Mouse (Mus musculus): ENCODE results near the gene Pnliprp2.

The Pnliprp2 gene

GRCm38 (mm10) chr19:58759423-58759822 is at the start of gene Pnliprp2:
Gene Pnliprp2 (plus strand): TSS chr19:58759719.
- no peak for DNase-seq (ENCODE audit: low read depth, low spot score)

- no peak for DNase-seq (ENCODE audit: low read depth, low spot score)
Measured at GRCm38 (mm10) chr19:58717925-58718324, 41.6 kb upstream of the Pnliprp2 start.

GRCm38 (mm10) chr19:58720439-58720838 is 39.1 kb upstream of the Pnliprp2 start:
- DNase-seq (ENCODE audit: low read depth, low spot score), result no peak

GRCm38 (mm10) chr19:58726551-58726950 is 33.0 kb upstream of the Pnliprp2 start:
- no peak for DNase-seq (ENCODE audit: low read depth, low spot score)

GRCm38 (mm10) chr19:58727756-58728155 is 31.8 kb upstream of the Pnliprp2 start:
- DNase-seq (ENCODE audit: low read depth, low spot score), result no peak

GRCm38 (mm10) chr19:58728445-58729031 is 31.0 kb upstream of the Pnliprp2 start, which contains the start of gene Pnliprp1:
Gene Pnliprp1 (plus strand): TSS chr19:58728887.
- DNase-seq (ENCODE audit: low read depth, low spot score), result no peak

- DNase-seq (ENCODE audit: low read depth, low spot score), result no peak
Measured at GRCm38 (mm10) chr19:58733216-58733615, 26.3 kb upstream of the Pnliprp2 start.

GRCm38 (mm10) chr19:58738111-58738510 is 21.4 kb upstream of the Pnliprp2 start:
- no peak for DNase-seq (ENCODE audit: low read depth, low spot score)

- no peak for DNase-seq (ENCODE audit: low read depth, low spot score)
Measured at GRCm38 (mm10) chr19:58741036-58741435, 18.5 kb upstream of the Pnliprp2 start.

GRCm38 (mm10) chr19:58742711-58743110 is 16.8 kb upstream of the Pnliprp2 start:
- no peak for DNase-seq (ENCODE audit: low read depth, low spot score)

GRCm38 (mm10) chr19:58743736-58744135 is 15.8 kb upstream of the Pnliprp2 start:
- no peak for DNase-seq (ENCODE audit: low read depth, low spot score)

- DNase-seq (ENCODE audit: low read depth, low spot score), result no peak
Measured at GRCm38 (mm10) chr19:58747498-58748000, 12.0 kb upstream of the Pnliprp2 start.

- peak; percentile 4 for DNase-seq (ENCODE audit: low read depth, low spot score)
Measured at GRCm38 (mm10) chr19:58750822-58751221, 8.7 kb upstream of the Pnliprp2 start.

- DNase-seq (ENCODE audit: low read depth, low spot score), result no peak
Measured at GRCm38 (mm10) chr19:58751504-58751903, 8.0 kb upstream of the Pnliprp2 start.

GRCm38 (mm10) chr19:58758871-58759270 is 648 bp upstream of the Pnliprp2 start:
- DNase-seq (ENCODE audit: low read depth, low spot score), result no peak

- no peak for DNase-seq (ENCODE audit: low read depth, low spot score)
Measured at GRCm38 (mm10) chr19:58762316-58762715, 2.8 kb downstream of the Pnliprp2 start.

- DNase-seq (ENCODE audit: low read depth, low spot score), result peak; percentile 69
Measured at GRCm38 (mm10) chr19:58762848-58763541, 3.5 kb downstream of the Pnliprp2 start.

- DNase-seq (ENCODE audit: low read depth, low spot score), result no peak
Measured at GRCm38 (mm10) chr19:58767329-58767728, 7.8 kb downstream of the Pnliprp2 start.

- DNase-seq (ENCODE audit: low read depth, low spot score), result no peak
Measured at GRCm38 (mm10) chr19:58776461-58776860, 16.9 kb downstream of the Pnliprp2 start.

GRCm38 (mm10) chr19:58781566-58781965 is 22.0 kb downstream of the Pnliprp2 start:
- no peak for DNase-seq (ENCODE audit: low read depth, low spot score)

GRCm38 (mm10) chr19:58783938-58784337 is 24.4 kb downstream of the Pnliprp2 start:
- no peak for DNase-seq (ENCODE audit: low read depth, low spot score)

- DNase-seq (ENCODE audit: low read depth, low spot score), result no peak
Measured at GRCm38 (mm10) chr19:58789194-58789593, 29.7 kb downstream of the Pnliprp2 start.

- DNase-seq (ENCODE audit: low read depth, low spot score), result no peak
Measured at GRCm38 (mm10) chr19:58794284-58794683, 34.8 kb downstream of the Pnliprp2 start, which contains the start of gene 1700019N19Rik. Gene 1700019N19Rik (minus strand): TSS chr19:58794461.

Data from 3T3-L1 (cell line).